Mouse (Mus musculus) small intestine, adult 2 months (tissue): ENCODE results near the gene Gm572.

Experiments
- CTCF ChIP-seq: fragments of 200-500 bp; IDR thresholded peaks from 2 replicates; pipeline ENCODE4 v1.5.1; 2012; ENCODE audit warnings: low read depth, mild to moderate bottlenecking, control low read depth, inconsistent platforms, low read length, moderate library complexity, mixed read lengths; ENCODE audit not compliant: insufficient replicate concordance, insufficient read length; ENCODE audit errors: extremely low read depth
- POLR2A ChIP-seq: fragments of 200-500 bp; IDR thresholded peaks from 2 replicates; pipeline ENCODE4 v1.6.1; 2012; ENCODE audit warnings: low read depth, mild to moderate bottlenecking, control low read depth, inconsistent platforms, low read length, moderate library complexity

GRCm38 (mm10) chr4:148676188-148676960, 33.3 kb downstream of the Gm572 start:
- no peak for TF ChIP-seq CTCF
- TF ChIP-seq POLR2A, result no peak
